Mouse (Mus musculus) spleen, postnatal 10 days (tissue): ENCODE measurements around the gene Spns1.
"Not testable (repeated sequence)": the region's sequence is repeated elsewhere in the genome, so short reads cannot be mapped to it uniquely, and the experiment has no call there.

Source experiments
- DNase-seq, 2 experiments: peaks; one replicate each; pipeline ENCODE4 v3.0.0; 2021 to 2022; ENCODE audit warnings: low spot score in 2 of 2

The Spns1 gene

GRCm38 (mm10) chr7:126377278-126378158 lies at the start of gene Spns1:
Spns1 (minus strand) TSS chr7:126377450.
- peak; percentile 81 to 94 for DNase-seq

GRCm38 (mm10) chr7:126424161-126424560 lies 46.9 kb upstream of the Spns1 start:
- no peak for DNase-seq

GRCm38 (mm10) chr7:126421756-126422155 lies 44.5 kb upstream of the Spns1 start:
- peak in 1 of 2 experiments; percentile 46 for DNase-seq

GRCm38 (mm10) chr7:126418496-126418895 lies 41.2 kb upstream of the Spns1 start:
- no peak for DNase-seq

GRCm38 (mm10) chr7:126417606-126418005 lies 40.4 kb upstream of the Spns1 start:
- no peak for DNase-seq

- DNase-seq = peak in 1 of 2 experiments; percentile 35
Measured at GRCm38 (mm10) chr7:126417045-126417444, 39.8 kb upstream of the Spns1 start.

GRCm38 (mm10) chr7:126416615-126417014 lies 39.4 kb upstream of the Spns1 start:
- peak in 1 of 2 experiments; percentile 62 for DNase-seq

GRCm38 (mm10) chr7:126414725-126415124 lies 37.5 kb upstream of the Spns1 start, which contains the start of gene Cd19:
Cd19 (minus strand) TSS chr7:126414889.
- peak in 1 of 2 experiments; percentile 65 for DNase-seq

GRCm38 (mm10) chr7:126411061-126411460 lies 33.8 kb upstream of the Spns1 start:
- DNase-seq = no peak

GRCm38 (mm10) chr7:126408686-126409085 lies 31.4 kb upstream of the Spns1 start:
- no peak for DNase-seq

GRCm38 (mm10) chr7:126402518-126402917 lies 25.3 kb upstream of the Spns1 start:
- not testable (repeated sequence) for DNase-seq

- DNase-seq = peak; percentile 77 to 94
Measured at GRCm38 (mm10) chr7:126399548-126399947, 22.3 kb upstream of the Spns1 start.

GRCm38 (mm10) chr7:126397822-126398221 lies 20.6 kb upstream of the Spns1 start:
- no peak for DNase-seq

- DNase-seq = no peak
Measured at GRCm38 (mm10) chr7:126397221-126397620, 20.0 kb upstream of the Spns1 start.

- DNase-seq = peak; percentile 92 to 94
Measured at GRCm38 (mm10) chr7:126396298-126397119, 19.3 kb upstream of the Spns1 start, which contains the start of gene Nfatc2ip. Nfatc2ip (minus strand) TSS chr7:126396737.

GRCm38 (mm10) chr7:126392086-126392884 lies 15.0 kb upstream of the Spns1 start:
- not testable (repeated sequence) for DNase-seq

GRCm38 (mm10) chr7:126388185-126388584 lies 10.9 kb upstream of the Spns1 start:
- no peak for DNase-seq

GRCm38 (mm10) chr7:126383565-126383964 lies 6.3 kb upstream of the Spns1 start:
- DNase-seq = no peak

- DNase-seq = no peak
Measured at GRCm38 (mm10) chr7:126376903-126377277, 360 bp downstream of the Spns1 start.

- no peak for DNase-seq
Measured at GRCm38 (mm10) chr7:126375012-126375411, 2.2 kb downstream of the Spns1 start.

- no peak for DNase-seq
Measured at GRCm38 (mm10) chr7:126374526-126374925, 2.7 kb downstream of the Spns1 start.
